Mouse (Mus musculus) liver, embryonic 13.5 days (tissue): ENCODE measurements around the gene Lhx2. TPM values are rescaled to one million over a fixed set of nuclear protein-coding genes. Genes with fewer than 3 reads are reported as not detected.

Experiments used
- ATAC-seq: fragments of 200-750 bp; cut with Nextera tagmentation; 2 replicates; pipeline ENCODE4 v1.8.0; 2017; ENCODE audit warnings: low read depth, mild to moderate bottlenecking, moderate number of reproducible peaks, moderate library complexity
- DNase-seq: peaks from one replicate; pipeline ENCODE4 v3.0.0; 2022
- H3K27ac ChIP-seq: fragments of 300-500 bp; sonication (generic); 2 replicates; pipeline ENCODE4 v1.5.1; 2015; ENCODE audit warnings: moderate library complexity, mild to moderate bottlenecking, inconsistent platforms
- H3K27me3 ChIP-seq: fragments of 300-500 bp; sonication (generic); 2 replicates; pipeline ENCODE4 v1.6.1; 2015; ENCODE audit warnings: mild to moderate bottlenecking, inconsistent platforms
- H3K36me3 ChIP-seq: fragments of 300-500 bp; sonication (generic); 2 replicates; pipeline ENCODE4 v1.6.1; 2015; ENCODE audit warnings: mild to moderate bottlenecking, inconsistent platforms
- H3K4me1 ChIP-seq: fragments of 300-500 bp; sonication (generic); replicated peaks from 2 replicates; pipeline ENCODE4 v1.6.1; 2015; ENCODE audit warnings: inconsistent platforms
- H3K4me2 ChIP-seq: fragments of 300-500 bp; sonication (generic); 2 replicates; pipeline ENCODE4 v1.6.1; 2015; ENCODE audit warnings: inconsistent platforms, mild to moderate bottlenecking, moderate library complexity
- H3K4me3 ChIP-seq: fragments of 300-500 bp; sonication (generic); replicated peaks from 2 replicates; pipeline ENCODE4 v1.5.1; 2015; ENCODE audit warnings: mild to moderate bottlenecking, inconsistent platforms
- H3K9ac ChIP-seq: fragments of 300-500 bp; sonication (generic); 2 replicates; pipeline ENCODE4 v1.6.1; 2015; ENCODE audit warnings: mild to moderate bottlenecking, inconsistent platforms
- H3K9me3 ChIP-seq: fragments of 300-500 bp; sonication (generic); replicated peaks from 2 replicates; pipeline ENCODE4 v1.6.1; 2016; ENCODE audit warnings: inconsistent platforms
- WGBS: fragments of 180-500 bp; shearing (Covaris S2); methylation state at CpG from one replicate; pipeline ENCODE4 v1.1.7; 2015; ENCODE audit not compliant: insufficient replicate concordance; 5-methylcytosine and 5-hydroxymethylcytosine counted together
- polyA plus RNA-seq: library from polyadenylated mRNA; unstranded; fragments of >200 nt; fragmentation: Nextera tagmentation; extraction: Ambion mirVana; gene quantifications from 2 replicates; pipeline ENCODE4 v1.2.1, GENCODE M21; 2015

The Lhx2 gene
- polyA plus RNA-seq, 1 experiment from 2014 or later, result 2.9 TPM

DNA sequence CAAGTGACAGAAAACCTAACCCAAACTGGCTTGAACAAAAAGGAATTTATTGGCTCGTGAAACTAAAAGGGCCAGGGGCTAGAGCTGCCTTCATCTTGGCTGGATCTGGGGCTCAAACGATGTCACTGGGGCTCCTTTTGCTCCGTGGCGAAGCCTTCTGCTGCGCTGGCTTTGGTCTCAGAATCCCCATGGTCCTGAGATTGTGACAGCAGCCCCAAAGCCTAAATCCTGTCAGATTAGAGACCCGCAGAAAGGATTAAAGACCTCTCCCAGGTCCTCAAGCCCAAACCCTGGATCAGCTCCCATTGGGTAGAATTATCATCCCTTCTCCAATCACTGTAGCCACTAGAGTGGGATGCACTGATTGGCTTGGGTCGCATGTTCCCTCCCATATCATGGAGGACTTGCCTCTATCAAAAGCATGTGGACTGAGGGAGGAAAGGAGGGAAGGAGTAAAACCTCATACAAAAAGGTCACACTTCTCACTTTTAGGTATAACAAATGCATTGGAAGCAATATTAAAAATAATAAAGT lies 5.4 kb upstream of the Lhx2 start:
- no peak overlapping the region for H3K27ac ChIP-seq
- H3K36me3 ChIP-seq, result no peaks in the 10 kb centered on the region
- H3K9me3 ChIP-seq, result no peaks in the 10 kb centered on the region
- H3K9ac ChIP-seq, result no peak overlapping the region
- H3K4me3 ChIP-seq, result no peak overlapping the region
- H3K4me2 ChIP-seq, result no peak overlapping the region
- DNase-seq (no peak), ATAC-seq (no peak)
- H3K4me1 ChIP-seq, result no peaks in the 10 kb centered on the region
- 29% methylated on average over 7 of the region's 7 CpGs for WGBS
- peaks cover 79% of the 10 kb centered on the region for H3K27me3 ChIP-seq

DNA sequence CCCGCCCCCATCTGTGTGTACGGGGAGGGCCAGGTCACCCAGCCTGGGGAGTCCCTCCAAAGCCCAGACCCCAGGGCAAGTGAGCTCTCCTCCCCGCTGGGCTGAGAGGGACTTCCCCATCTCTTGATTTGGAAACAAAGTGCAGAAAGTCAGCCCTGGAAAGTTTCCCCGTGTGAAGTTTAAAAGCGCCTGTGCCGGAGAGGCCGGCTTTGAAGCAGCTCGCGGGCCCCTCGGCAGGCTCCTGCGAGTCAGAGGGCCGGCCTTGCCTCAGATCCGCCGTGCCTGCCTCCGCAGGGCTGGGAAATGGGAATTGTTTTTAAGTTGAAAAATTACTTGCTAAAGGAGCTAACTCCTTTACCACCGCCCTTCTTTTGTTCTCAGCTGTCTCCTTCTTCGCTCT lies 2.5 kb upstream of the Lhx2 start:
- H3K4me2 ChIP-seq, result no peak overlapping the region
- 3% methylated on average over 17 of the region's 17 CpGs for WGBS
- no peaks in the 10 kb centered on the region for H3K36me3 ChIP-seq
- no peak overlapping the region for H3K4me3 ChIP-seq
- no peak overlapping the region for H3K9ac ChIP-seq
- no peak overlapping the region for H3K27ac ChIP-seq
- H3K4me1 ChIP-seq, result peaks cover 8% of the 10 kb centered on the region; the same call in 1 of the 2 replicates
- DNase-seq (no peak), ATAC-seq (no peak)
- H3K9me3 ChIP-seq, result no peaks in the 10 kb centered on the region
- peaks cover 93% of the 10 kb centered on the region for H3K27me3 ChIP-seq

DNA sequence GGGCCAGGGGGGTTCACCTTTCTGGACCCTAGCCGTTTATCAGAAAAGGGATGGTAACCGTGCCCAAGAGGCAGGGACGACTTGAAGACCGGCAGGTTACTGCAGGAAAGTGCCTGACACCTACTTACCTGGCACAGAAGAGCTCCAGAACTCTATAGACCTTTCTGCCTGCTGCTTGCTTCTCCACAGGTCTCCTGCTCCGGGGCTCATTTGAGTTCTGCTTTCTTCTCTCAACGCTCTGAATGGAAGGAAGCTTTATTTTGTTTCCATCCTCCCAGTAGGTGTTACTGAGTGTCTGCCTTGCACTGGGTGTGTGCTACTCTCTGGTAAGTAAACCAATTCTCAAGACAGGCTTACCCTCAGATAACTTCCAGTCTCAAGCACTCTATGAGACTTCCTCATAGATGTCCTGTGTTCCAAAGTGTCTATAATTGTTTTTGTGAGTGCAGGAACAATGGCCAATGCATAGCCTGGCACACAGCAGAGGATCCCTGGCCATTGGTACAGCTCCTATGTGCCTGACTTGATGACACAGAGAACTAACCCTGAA lies 1.9 kb upstream of the Lhx2 start:
- no peak overlapping the region for H3K9ac ChIP-seq
- H3K4me3 ChIP-seq, result no peak overlapping the region
- H3K9me3 ChIP-seq, result no peaks in the 10 kb centered on the region
- DNase-seq (no peak), ATAC-seq (no peak)
- H3K36me3 ChIP-seq, result no peaks in the 10 kb centered on the region
- peaks cover 8% of the 10 kb centered on the region; the same call in 1 of the 2 replicates for H3K4me1 ChIP-seq
- H3K27ac ChIP-seq, result no peak overlapping the region
- no peak overlapping the region for H3K4me2 ChIP-seq
- 3% methylated on average over 6 of the region's 6 CpGs for WGBS
- H3K27me3 ChIP-seq, result peaks cover 94% of the 10 kb centered on the region

DNA sequence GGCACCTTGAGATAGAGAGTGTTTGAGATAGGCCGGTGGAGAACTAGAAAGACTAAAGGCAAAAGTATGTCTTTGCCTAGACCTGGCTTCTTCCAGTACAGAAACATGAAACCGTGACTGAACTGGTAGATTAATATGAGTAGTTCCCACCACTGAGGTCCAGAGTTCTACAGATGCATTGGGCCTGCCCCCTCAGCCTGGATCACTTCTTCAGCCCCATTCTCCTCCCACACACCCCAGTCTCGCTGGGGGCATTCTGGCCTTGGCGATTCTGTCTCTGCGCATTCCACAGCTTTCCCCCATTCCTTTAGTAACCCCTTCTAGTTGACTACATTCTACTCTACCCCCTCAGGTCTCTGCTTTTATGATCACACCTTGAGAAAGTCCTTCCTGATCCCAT lies 1.4 kb upstream of the Lhx2 start:
- Histone ChIP-seq H3K27me3 (peaks cover 98% of the 10 kb centered on the region), H3K36me3 (no peaks in the 10 kb centered on the region), H3K4me2 (no peak overlapping the region), H3K27ac (no peak overlapping the region), H3K4me3 (no peak overlapping the region), H3K4me1 (peaks cover 8% of the 10 kb centered on the region; the same call in 1 of the 2 replicates), H3K9ac (no peak overlapping the region), H3K9me3 (no peaks in the 10 kb centered on the region)
- DNase-seq (no peak), ATAC-seq (no peak)
- WGBS, result 11% methylated on average over 5 of the region's 5 CpGs

DNA sequence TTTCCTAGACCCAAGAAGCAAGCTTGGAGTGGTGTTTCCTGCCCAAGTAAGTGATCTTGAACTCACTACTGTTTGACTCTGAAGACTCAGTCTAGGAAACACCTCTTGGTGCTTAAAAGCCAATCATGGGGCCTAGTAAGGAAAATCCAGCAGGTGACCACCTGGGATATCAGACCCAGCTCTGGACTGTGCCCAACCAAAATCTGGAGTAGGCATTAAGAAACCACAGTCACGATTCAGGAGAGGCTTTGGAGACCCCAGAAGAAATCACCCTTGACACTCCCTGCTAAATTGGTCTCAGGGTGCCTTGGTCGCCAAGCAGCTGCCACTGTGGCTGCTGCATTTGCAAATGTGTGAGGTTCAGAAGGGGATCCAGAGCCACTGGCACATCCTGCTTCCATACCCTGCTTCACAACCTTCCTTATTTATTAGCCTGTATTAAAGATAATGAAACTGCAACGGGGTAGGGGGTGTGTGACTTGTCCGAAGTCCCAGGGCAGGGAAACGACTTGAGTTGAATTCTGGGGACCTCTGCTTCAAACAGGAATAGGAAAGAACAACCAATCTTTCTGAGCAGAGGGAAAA lies 641 bp upstream of the Lhx2 start:
- no peaks in the 10 kb centered on the region for H3K36me3 ChIP-seq
- ATAC-seq (no peak), DNase-seq (no peak)
- no peaks in the 10 kb centered on the region for H3K9me3 ChIP-seq
- no peak overlapping the region for H3K27ac ChIP-seq
- H3K9ac ChIP-seq, result no peak overlapping the region
- peaks cover 8% of the 10 kb centered on the region; the same call in 1 of the 2 replicates for H3K4me1 ChIP-seq
- 4% methylated on average over 5 of the region's 5 CpGs for WGBS
- peaks cover 98% of the 10 kb centered on the region for H3K27me3 ChIP-seq
- H3K4me3 ChIP-seq, result no peak overlapping the region
- peak overlapping the region; percentile 63; the same call in 1 of the 2 replicates for H3K4me2 ChIP-seq

DNA sequence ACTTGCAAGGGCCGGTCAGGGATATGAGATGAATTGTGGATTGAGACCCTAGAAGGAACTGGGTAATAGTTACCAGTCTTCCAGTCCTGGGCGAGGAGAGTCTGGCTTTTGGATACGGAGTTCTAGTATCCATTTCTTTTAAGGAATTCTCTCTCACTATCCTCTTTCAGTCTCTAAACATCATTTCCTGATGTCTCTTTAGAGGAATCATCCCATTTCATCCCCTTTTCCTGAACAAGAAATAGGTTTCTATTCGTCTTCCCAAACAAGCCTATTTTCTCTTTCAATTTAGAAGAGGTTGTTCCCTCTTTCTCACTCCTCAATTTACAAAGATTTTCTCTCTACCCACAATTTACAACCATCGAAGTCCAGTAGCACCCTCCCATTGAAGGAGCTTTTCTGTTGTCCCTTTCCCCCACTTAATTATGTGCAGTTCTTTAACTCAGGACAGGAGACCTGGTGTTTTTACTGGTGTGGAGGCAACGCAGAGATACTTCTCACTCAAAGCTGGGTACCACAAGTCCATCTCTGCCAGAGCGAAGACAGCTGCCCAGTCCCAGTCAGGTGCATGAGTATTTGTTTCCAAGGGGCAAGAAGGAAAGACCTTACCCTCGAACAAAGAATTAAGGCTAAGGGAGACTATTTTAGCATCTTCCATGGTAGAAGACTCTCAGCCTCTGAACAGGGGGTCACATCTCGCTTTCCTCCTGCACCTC lies 987 bp downstream of the Lhx2 start:
- Histone ChIP-seq H3K27me3 (peaks cover 100% of the 10 kb centered on the region), H3K27ac (no peak overlapping the region), H3K4me1 (peaks cover 8% of the 10 kb centered on the region; the same call in 1 of the 2 replicates), H3K9me3 (no peaks in the 10 kb centered on the region), H3K4me3 (peak overlapping the region; percentile 41), H3K4me2 (peak overlapping the region; percentile 63), H3K9ac (0 out of 2 replicates have a peak overlapping the region, but pooled peaks have one; percentile 36), H3K36me3 (no peaks in the 10 kb centered on the region)
- DNase-seq, result no peak
- 2% methylated on average over 9 of the region's 9 CpGs for WGBS
- no peak for ATAC-seq

DNA sequence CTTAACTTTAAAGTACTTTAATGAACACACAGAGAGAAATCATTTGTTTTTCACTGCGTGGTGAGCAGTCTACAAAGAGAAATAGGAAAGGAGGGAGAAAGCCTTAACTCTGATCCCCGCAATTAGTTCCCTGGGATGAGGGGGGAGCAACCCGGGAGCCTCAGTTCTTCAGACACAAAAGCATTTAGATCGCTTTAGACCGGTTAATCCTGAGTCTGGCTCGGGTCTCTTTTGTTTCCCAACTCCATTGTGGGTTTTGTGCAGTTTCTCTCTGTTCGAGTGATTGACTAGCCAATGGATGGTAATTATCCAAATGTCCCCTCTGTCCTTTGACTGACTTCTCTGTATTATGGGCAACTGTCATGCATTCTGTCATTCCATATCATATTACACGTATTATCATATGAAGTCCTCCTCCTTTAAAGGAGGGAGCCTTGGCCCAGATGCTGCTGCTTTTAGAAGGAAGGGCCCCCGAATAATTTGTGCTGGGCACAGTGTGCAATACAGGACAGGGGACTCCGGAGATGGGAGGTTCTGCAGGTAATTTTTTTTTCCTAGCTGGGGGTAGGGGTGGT lies 1.6 kb downstream of the Lhx2 start:
- WGBS, result 4% methylated on average over 10 of the region's 10 CpGs
- Histone ChIP-seq H3K4me1 (peaks cover 8% of the 10 kb centered on the region; the same call in 1 of the 2 replicates), H3K4me2 (no peak overlapping the region), H3K9ac (no peak overlapping the region), H3K27ac (no peak overlapping the region), H3K4me3 (no peak overlapping the region), H3K9me3 (no peaks in the 10 kb centered on the region), H3K36me3 (no peaks in the 10 kb centered on the region), H3K27me3 (peaks cover 100% of the 10 kb centered on the region)
- no peak for ATAC-seq
- DNase-seq, result no peak

DNA sequence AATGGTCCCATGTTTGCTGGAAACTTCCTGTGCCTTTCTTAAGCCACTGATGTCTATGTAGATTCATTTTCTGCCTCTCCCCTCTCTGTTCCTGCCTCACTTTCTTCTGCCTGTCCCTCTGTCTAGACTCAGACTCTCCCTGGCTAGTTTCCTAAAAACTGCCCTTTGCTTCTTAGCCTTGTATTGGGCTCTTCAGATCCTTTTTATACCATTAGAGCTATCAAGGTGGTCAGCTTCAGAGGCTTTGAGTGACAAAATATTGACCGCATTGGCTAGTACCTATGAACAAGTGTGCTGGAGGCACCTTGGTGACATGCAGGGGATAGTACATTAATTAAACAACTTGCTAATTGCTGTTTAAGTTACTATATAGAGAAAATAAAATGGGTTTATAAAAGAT lies 4.5 kb downstream of the Lhx2 start:
- Histone ChIP-seq H3K4me2 (no peak overlapping the region), H3K9ac (no peak overlapping the region), H3K27me3 (peaks cover 100% of the 10 kb centered on the region), H3K36me3 (no peaks in the 10 kb centered on the region), H3K4me1 (peaks cover 14% of the 10 kb centered on the region; the same call in 1 of the 2 replicates), H3K27ac (no peak overlapping the region), H3K4me3 (no peak overlapping the region), H3K9me3 (no peaks in the 10 kb centered on the region)
- WGBS, result 23% methylated on average over 1 of the region's 1 CpGs
- ATAC-seq (no peak), DNase-seq (no peak)

DNA sequence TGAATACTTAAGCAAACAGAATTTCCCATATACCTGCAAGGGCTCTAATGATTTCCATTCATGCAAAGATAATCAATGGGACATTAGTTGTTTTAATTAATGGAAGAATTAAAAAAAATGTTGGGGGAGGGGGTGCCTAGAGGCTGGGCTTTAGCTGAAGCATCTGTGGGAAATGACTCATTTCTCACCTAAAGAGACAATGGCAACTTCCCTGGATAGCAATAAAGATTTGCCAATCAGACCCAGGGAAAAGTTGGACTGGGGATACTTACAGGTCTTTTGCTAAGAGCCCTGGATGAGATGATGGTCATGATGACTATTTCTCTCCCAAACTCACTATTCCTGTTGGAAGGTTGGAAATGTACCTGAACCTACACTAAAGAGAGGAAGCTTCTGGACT lies 5.6 kb downstream of the Lhx2 start:
- no peak overlapping the region for H3K9ac ChIP-seq
- DNase-seq, result no peak
- no peak overlapping the region for H3K4me3 ChIP-seq
- ATAC-seq, result no peak
- H3K36me3 ChIP-seq, result no peaks in the 10 kb centered on the region
- peaks cover 100% of the 10 kb centered on the region for H3K27me3 ChIP-seq
- H3K4me1 ChIP-seq, result peaks cover 8% of the 10 kb centered on the region; the same call in 1 of the 2 replicates
- H3K27ac ChIP-seq, result no peak overlapping the region
- H3K9me3 ChIP-seq, result no peaks in the 10 kb centered on the region
- H3K4me2 ChIP-seq, result no peak overlapping the region

DNA sequence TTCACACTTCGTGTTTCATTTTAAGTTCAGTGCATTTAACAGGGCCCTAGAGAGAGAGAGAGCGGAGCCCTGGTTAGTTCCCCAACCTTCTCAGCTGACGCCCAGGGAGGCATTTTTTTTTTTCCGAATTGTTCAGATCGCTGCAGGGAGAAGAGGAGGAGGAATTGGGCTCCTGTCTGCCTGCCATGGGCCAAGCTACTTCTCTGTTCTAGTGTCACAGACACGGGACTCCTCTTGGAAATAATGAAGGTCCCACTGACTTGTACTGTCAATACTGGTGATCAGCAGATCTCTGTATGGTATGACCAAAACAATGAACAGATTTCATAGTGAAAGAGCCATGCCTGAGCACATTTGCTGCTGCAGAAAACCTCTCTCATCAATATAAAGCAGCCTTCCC lies 7.3 kb downstream of the Lhx2 start:
- Histone ChIP-seq H3K4me1 (peaks cover 19% of the 10 kb centered on the region), H3K36me3 (no peaks in the 10 kb centered on the region), H3K27ac (no peak overlapping the region), H3K4me2 (no peak overlapping the region), H3K4me3 (no peak overlapping the region), H3K9ac (no peak overlapping the region), H3K9me3 (no peaks in the 10 kb centered on the region), H3K27me3 (peaks cover 100% of the 10 kb centered on the region)
- WGBS, result 5% methylated on average over 6 of the region's 6 CpGs
- DNase-seq (no peak), ATAC-seq (no peak)
